Mouse (Mus musculus) NIH3T3 (cell line): Measurements from ENCODE around the gene Idua.
"Not testable (repeated sequence)": the region's sequence is repeated elsewhere in the genome, so short reads cannot be mapped to it uniquely, and the experiment has no call there.

ENCODE experiments used
- DNase-seq: peaks from one replicate; pipeline ENCODE4 v3.0.0-alpha.2; 2012; ENCODE audit warnings: low read depth

Gene Idua

DNA sequence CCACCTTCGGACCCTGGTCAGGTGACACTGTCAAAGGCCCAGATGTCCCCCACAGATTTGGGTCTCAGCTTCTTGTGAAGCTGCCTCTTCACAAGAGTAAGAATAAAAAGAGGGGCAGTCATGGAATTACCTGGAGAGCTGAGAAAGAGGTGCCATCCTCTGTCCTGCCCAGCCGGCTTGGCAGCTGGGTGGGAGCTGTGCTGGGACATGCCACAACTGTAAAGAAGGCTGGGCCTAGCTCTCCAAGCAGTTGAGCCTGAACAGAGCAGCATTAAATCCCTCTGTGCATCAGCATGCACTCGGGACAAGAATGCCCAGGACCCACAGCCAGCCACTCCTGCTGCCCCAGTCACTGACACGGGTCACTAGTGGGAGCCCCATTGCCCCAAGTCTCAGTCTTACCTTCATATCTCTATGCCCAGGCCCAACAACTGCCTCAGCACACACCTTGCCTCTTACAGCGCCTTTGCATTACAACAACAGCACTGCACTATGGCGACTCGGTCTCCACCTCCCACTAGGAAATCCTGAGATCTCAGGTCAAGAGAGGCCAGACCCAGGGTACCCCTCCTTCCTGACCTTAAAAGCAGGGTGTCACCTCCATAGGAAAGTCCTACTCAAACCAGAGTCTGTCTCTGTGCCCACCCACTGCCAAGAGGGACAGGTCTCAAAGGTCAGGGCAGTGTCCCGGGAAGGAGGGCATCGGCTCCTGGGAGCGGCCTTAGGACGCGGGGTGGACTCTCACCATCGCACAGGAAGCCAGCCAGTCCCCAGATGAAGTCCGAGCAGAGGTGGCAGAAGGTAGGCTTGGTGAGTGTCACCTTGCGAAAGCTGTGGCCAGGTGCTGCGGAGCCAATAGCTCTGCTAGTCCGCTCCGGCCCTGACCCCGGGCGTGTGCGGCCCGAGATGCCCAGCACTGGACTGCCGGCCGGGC, at the start of gene Idua:
Gene Idua (plus strand): TSS at position 634 of the 934 bp plus-strand sequence.
- no peak for DNase-seq

- DNase-seq = no peak
Observed at GRCm38 (mm10) chr5:108610426-108610825, 49.7 kb upstream of the Idua start.

DNA sequence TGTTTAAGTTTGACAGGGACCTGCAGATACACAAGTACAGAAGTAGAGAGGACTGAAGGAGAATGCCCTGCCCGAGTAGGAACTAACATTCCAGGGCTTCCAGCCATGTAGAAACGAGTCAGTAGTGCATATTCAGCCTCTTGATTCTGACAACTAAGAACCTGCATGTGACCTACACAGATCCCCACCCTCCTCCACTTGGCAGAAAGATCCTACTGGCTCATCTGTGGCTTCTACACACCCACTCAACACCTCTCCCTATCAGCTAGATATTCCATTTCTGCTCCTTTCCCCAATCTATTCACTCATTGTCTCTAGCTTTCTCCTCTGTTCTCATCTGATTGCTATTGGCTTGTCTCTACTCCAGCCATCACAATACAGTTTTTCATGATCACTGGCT, 38.3 kb upstream of the Idua start:
- DNase-seq = no peak

GRCm38 (mm10) chr5:108626050-108626660, 34.0 kb upstream of the Idua start:
- DNase-seq = no peak

DNA sequence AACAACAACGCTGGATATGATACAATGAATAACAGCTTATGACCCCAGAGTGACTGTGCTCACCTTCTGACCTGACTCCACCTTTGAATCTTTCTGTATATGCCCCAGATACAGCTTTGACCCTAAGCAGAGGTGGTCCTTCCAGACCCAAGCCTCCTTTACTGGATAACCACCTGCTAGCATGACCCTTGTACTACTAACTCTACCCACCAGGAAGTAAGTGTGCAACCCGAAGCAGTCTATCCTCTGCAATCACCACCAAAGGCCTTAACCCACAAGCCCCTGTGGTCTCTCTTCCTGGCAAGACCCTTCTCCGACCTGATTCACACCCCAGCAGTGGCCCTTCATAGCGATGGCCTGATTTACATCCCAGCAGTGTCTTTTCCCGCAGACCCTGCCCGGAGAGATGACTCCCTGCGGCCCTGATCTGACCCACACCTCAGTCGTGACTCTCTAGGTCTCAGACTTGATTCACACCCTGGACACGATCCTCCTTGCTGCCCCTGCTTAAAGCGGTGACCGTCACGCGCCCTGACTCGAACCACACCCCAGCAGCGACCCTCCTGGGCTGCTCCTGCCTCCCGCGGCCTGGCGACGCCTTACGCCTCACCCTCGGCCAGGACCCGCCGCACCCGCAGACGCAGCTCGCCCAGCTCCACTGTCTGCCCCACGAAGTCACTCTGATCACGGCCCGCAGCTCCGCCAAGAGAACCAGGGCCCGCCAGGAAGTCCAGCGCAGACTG, 31.1 kb upstream of the Idua start:
- DNase-seq = peak; percentile 27

DNA sequence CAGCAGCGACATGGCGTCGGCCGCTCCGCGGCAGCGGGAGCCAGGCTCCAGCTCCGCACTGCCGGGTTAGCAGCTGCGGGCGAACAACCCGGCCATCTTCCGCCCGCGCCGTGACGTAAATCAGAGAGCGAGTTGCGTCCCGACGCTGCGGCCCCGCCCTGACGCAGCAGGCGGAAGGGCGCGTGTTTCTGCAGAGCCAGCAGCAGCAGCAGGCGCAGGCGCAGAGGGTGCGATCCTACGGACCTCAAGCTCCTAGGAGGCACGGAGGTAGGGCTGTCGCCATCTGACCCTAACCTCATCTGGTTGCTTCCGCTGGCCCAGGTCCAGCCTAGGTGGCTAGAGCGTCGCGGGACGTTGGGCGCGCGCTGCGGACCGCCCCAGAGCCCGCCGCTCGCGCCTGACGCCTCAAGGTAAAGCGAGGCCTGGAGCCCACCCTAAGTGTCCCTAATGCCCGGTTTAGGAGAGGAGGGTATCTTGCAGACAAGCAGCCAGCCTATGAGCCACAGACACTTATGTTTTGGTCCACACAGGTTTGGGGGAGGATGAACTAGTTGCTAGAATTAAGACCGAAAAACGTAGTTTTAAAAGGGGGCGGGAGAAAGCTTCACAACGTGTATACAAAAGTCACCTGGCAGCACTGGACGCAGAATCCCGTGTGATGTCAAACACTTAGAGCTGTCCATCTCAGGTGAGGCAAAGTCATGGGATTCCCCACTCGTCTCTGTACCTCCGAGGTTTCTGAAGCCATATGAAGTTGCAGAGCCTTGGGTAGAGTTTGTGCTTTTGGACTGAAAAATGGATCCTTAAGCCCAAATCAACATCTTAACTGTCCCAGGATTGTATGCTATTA, 30.3 kb upstream of the Idua start, which contains the start of the genes Gak and Tmem175:
Gene Gak (minus strand): TSS at position 122 of the 850 bp plus-strand sequence.
Gene Tmem175 (plus strand): TSS at position 137 of the 850 bp plus-strand sequence.
- DNase-seq = peak; percentile 96

GRCm38 (mm10) chr5:108633676-108634075, 26.5 kb upstream of the Idua start:
- no peak for DNase-seq

- not testable (repeated sequence) for DNase-seq
Observed at GRCm38 (mm10) chr5:108634088-108634487, 26.0 kb upstream of the Idua start.

DNA sequence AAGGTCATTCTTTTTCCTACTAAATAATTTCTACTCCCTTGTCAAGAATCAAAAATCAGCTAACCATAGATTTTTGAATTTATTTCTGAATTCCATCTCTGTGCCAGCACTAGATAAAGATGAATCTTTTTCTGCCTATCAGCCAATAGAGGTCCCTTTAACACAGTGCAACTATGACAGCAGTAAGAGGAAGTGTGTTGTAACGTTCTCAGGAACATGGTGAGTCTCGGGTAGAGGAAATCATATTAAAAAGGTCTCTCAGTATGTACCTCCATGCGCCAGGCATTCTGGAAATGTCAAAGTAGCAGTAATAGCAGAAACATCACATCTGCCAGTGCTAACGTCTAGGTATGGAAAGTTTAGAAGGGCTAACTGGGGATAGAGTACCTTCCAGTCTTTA, 24.0 kb upstream of the Idua start:
- no peak for DNase-seq

GRCm38 (mm10) chr5:108643674-108644073, 16.5 kb upstream of the Idua start:
- DNase-seq = no peak

DNA sequence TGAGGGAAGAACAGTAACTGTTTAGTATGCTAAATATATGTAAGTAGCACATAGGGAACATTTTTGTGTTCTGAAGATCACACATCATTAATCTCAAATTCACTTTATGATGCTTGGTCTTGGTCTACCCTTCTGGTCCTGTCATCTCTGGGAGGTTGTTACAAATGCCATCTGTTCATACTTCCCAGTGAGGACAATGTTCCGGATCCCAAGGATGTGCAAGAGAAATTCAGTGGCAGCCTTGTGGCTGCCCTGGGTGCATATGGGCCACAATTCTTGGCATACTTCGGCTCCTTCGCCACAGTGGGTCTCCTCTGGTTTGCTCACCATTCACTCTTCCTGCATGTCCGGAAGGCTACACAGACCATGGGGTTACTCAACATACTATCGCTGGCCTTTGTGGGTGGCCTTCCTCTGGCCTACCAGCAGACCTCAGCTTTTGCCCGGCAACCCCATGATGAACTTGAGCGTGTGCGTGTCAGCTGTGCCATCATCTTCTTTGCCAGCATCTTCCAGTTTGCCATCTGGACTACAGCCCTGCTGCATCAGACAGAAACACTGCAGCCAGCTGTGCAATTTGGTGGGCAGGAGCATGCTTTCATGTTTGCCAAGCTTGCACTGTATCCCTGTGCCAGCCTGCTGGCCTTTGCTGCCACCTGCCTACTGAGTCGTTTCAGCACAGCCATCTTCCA, 14.3 kb upstream of the Idua start:
- no peak for DNase-seq

DNA sequence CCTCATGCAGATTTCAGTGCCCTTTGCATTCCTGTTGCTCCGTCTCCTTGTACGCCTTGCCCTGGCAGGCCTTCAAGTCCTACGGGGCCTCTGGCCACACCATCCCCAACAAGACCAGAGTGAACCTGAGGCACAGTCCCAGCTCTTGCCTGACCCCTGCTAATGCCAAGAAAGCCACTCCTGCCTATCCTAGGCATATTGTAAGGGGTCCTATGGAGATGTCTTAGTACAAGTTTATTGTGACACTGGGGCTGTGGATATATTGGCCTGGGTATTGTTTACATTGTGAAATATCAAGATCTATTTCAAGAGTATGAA, 13.8 kb upstream of the Idua start:
- DNase-seq = no peak

GRCm38 (mm10) chr5:108647311-108647710, 12.8 kb upstream of the Idua start:
- no peak for DNase-seq

- no peak for DNase-seq
Observed at GRCm38 (mm10) chr5:108647820-108648465, 12.2 kb upstream of the Idua start.

GRCm38 (mm10) chr5:108648937-108649576, 11.1 kb upstream of the Idua start:
- no peak for DNase-seq

GRCm38 (mm10) chr5:108650341-108650740, 9.8 kb upstream of the Idua start:
- no peak for DNase-seq

DNA sequence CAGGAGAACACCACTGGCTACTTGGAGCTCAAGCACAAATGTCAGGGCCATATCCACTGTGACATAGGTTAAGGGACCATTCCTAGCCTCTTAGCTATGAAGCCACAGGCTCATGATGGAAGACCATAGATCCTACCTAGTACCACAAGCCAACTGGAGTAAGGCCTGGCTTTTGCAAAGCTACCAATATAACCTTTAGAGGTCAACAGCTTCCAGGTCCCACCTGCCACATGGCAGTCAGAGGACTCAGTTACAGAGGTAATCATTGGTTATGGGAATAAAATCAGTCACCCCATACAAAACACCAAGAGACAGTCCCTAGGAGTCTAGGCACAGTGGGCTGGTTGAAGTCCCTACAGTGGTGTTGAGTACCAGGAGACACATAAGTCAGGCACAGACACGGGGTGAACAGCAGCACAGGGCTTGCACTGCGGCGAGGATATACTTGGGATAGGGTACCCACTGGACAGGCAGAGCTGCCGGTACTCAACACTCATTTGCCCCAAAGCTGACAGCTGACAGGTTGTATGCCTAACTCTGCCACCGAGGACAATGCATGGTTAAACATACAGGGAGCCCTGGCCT, 8.9 kb upstream of the Idua start:
- no peak for DNase-seq

GRCm38 (mm10) chr5:108651823-108652222, 8.3 kb upstream of the Idua start:
- DNase-seq = peak; percentile 80

DNA sequence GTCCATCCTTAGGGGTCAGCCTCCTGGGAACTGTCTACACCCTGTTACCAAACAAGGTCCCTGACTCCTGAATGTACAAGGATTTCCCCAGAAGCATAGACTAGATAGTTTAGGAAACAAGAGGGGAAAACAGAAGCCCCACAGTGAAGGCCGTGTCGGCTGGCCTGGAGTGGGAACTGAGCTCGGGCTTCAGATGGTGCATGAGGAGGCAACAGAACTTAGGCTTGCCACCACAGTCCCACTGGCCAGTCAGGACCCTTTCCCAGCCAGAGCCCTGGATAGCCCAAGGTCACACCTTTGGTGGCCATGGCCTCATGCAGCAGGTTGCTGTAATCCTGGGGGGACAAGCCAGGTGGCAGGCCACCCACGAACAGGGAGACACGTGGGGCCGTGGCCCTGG, 6.8 kb upstream of the Idua start:
- no peak for DNase-seq
